Mouse (Mus musculus) liver (tissue): ENCODE measurements around the gene Nudt8.

ENCODE experiments used
- DNase-seq: peaks from one replicate; pipeline ENCODE4 v3.0.0-alpha.2; 2020; ENCODE audit warnings: mixed read lengths

Nudt8 gene

GRCm38 (mm10) chr19:3988066-3988465 lies 12.3 kb upstream of the Nudt8 start:
- no peak for DNase-seq

- DNase-seq: no peak
These were observed 11.6 kb upstream of the Nudt8 start for GRCm38 (mm10) chr19:3988750-3989149.

GRCm38 (mm10) chr19:3990804-3991203 lies 9.6 kb upstream of the Nudt8 start:
- DNase-seq: no peak

- DNase-seq: no peak
These were observed 8.8 kb upstream of the Nudt8 start for GRCm38 (mm10) chr19:3991562-3991961.

GRCm38 (mm10) chr19:3991966-3992365 lies 8.4 kb upstream of the Nudt8 start:
- DNase-seq: no peak

GRCm38 (mm10) chr19:3992416-3992815 lies 8.0 kb upstream of the Nudt8 start, which contains the start of gene Tbx10:
Gene Tbx10 (plus strand): TSS chr19:3992752.
- DNase-seq: no peak

GRCm38 (mm10) chr19:3994932-3995331 lies 5.4 kb upstream of the Nudt8 start:
- DNase-seq: no peak

- no peak for DNase-seq
These were observed 4.9 kb upstream of the Nudt8 start for GRCm38 (mm10) chr19:3995505-3995904.

- DNase-seq: no peak
These were observed 4.3 kb upstream of the Nudt8 start for GRCm38 (mm10) chr19:3996106-3996505.

GRCm38 (mm10) chr19:3996747-3997146 lies 3.6 kb upstream of the Nudt8 start:
- DNase-seq: no peak

- DNase-seq: no peak
These were observed 3.1 kb upstream of the Nudt8 start for GRCm38 (mm10) chr19:3997231-3997630.

- DNase-seq: no peak
These were observed 2.0 kb upstream of the Nudt8 start for GRCm38 (mm10) chr19:3998335-3998734.

GRCm38 (mm10) chr19:3999121-3999730 lies 1.2 kb upstream of the Nudt8 start:
- no peak for DNase-seq

GRCm38 (mm10) chr19:4000949-4001525 lies 657 bp downstream of the Nudt8 start:
- peak; percentile 31 for DNase-seq

GRCm38 (mm10) chr19:4001752-4002151 lies 1.4 kb downstream of the Nudt8 start:
- DNase-seq: no peak

GRCm38 (mm10) chr19:4003112-4003511 lies 2.7 kb downstream of the Nudt8 start, which contains the start of gene Doc2g:
Gene Doc2g (plus strand): TSS chr19:4003313.
- DNase-seq: no peak

- no peak for DNase-seq
These were observed 3.3 kb downstream of the Nudt8 start for GRCm38 (mm10) chr19:4003641-4004040.

- DNase-seq: no peak
These were observed 4.0 kb downstream of the Nudt8 start for GRCm38 (mm10) chr19:4004331-4004730.

- no peak for DNase-seq
These were observed 4.7 kb downstream of the Nudt8 start for GRCm38 (mm10) chr19:4005091-4005490.

- DNase-seq: no peak
These were observed 5.6 kb downstream of the Nudt8 start for GRCm38 (mm10) chr19:4005971-4006370.

GRCm38 (mm10) chr19:4011086-4011485 lies 10.7 kb downstream of the Nudt8 start:
- DNase-seq: no peak

GRCm38 (mm10) chr19:4012432-4013022 lies 12.1 kb downstream of the Nudt8 start, which contains the start of gene Ndufv1:
Gene Ndufv1 (minus strand): TSS chr19:4012806.
- peak; percentile 96 for DNase-seq

- peak; percentile 53 for DNase-seq
These were observed 12.7 kb downstream of the Nudt8 start for GRCm38 (mm10) chr19:4013066-4013465.

- DNase-seq: no peak
These were observed 14.4 kb downstream of the Nudt8 start for GRCm38 (mm10) chr19:4014802-4015201.
